In genomic region chr14:101428805-101429516, GRCm38 (mm10) we compare ENCODE assay signal across 8 mouse cellular contexts.
DNase-seq lines count a peak whose midpoint lies in the region; ATAC-seq and TF ChIP-seq lines count a peak whose summit lies in the region.

No protein-coding gene starts in this region.

- no peaks in the 10 kb centered on the region for H3K4me1 ChIP-seq in hindbrain, embryonic 11.5 days (replicated peaks; ENCODE audit: control insufficient read depth, insufficient read depth, low read length)
- no peaks in the 10 kb centered on the region for H3K4me1 ChIP-seq in hindbrain, embryonic 10.5 days (replicated peaks)
- H3K4me1 ChIP-seq in thymus, adult 2 months (replicated peaks; ENCODE audit: control insufficient read depth, insufficient read depth, low read length), result no peaks in the 10 kb centered on the region

- H3K4me3 ChIP-seq in hindbrain, embryonic 11.5 days (ENCODE audit: low read depth, low read length), result no peak overlapping the region
- H3K4me3 ChIP-seq in hindbrain, embryonic 10.5 days, result no peak overlapping the region
- H3K4me3 ChIP-seq in thymus, adult 2 months (ENCODE audit: control insufficient read depth, insufficient read depth, low read length), result no peak overlapping the region

- WGBS in hindbrain, embryonic 11.5 days, result 45% methylated on average over 3 of the region's 3 CpGs
- WGBS in hindbrain, embryonic 10.5 days, result 43% methylated on average over 3 of the region's 3 CpGs
- 52% methylated on average over 3 of the region's 3 CpGs for WGBS in thymus, adult 2 months

- no peak overlapping the region for H3K27ac ChIP-seq in hindbrain, embryonic 11.5 days (ENCODE audit: low read depth, low read length)
- H3K27ac ChIP-seq in hindbrain, embryonic 10.5 days, result no peak overlapping the region
- no peak overlapping the region for H3K27ac ChIP-seq in thymus, adult 2 months (ENCODE audit: control insufficient read depth, insufficient read depth, low read length)

- peak; percentile 54; the same call in 1 of the 2 replicates for ATAC-seq in hindbrain, embryonic 11.5 days (ENCODE audit: low FRiP score)
- ATAC-seq in common myeloid progenitor, adult 5-6 weeks (replicated peaks; ENCODE audit: low read depth, poor library complexity, severe bottlenecking), result 0 out of 2 replicates have a peak, but pooled peaks have one; percentile 76

- no peak overlapping the region for H3K9ac ChIP-seq in hindbrain, embryonic 11.5 days (ENCODE audit: low read depth, low read length)

- no peaks in the 10 kb centered on the region for H3K36me3 ChIP-seq in hindbrain, embryonic 11.5 days (ENCODE audit: control insufficient read depth, insufficient read depth, low read length)
- H3K36me3 ChIP-seq in hindbrain, embryonic 10.5 days, result no peaks in the 10 kb centered on the region
- no peaks in the 10 kb centered on the region for H3K36me3 ChIP-seq in thymus, adult 2 months (ENCODE audit: control insufficient read depth, insufficient read depth, low read length)

- no peak for TF ChIP-seq POLR2A in thymus, adult 2 months (IDR thresholded peaks at IDR 0.05; ENCODE audit: control insufficient read depth, extremely low read depth, insufficient read depth, low read length, poor library complexity)

- no peak overlapping the region for H3K4me2 ChIP-seq in hindbrain, embryonic 11.5 days (replicated peaks; ENCODE audit: low read depth, low read length)

- no peaks in the 10 kb centered on the region for H3K9me3 ChIP-seq in hindbrain, embryonic 11.5 days (ENCODE audit: control insufficient read depth, low read length)
- no peaks in the 10 kb centered on the region for H3K9me3 ChIP-seq in hindbrain, embryonic 10.5 days

- no peak for TF ChIP-seq CTCF in thymus, adult 2 months (IDR thresholded peaks at IDR 0.05; ENCODE audit: borderline replicate concordance, control insufficient read depth, extremely low read depth, insufficient read depth, low read length, poor library complexity)

- DNase-seq in hindbrain, embryonic 11.5 days (ENCODE audit: low spot score), result peak; percentile 49
- DNase-seq in hindbrain, embryonic 10.5 days (ENCODE audit: low spot score), result no peak
- DNase-seq in CD4-positive, CD25-positive, alpha-beta regulatory T cell, adult 2 months (ENCODE audit: low read depth, low spot score), result peak; percentile 36
- peak; percentile 20 for DNase-seq in lung, postnatal 10 days
- DNase-seq in spleen, adult 18-20 months, result no peak
- no peak for DNase-seq in ovary, postnatal 36 days (ENCODE audit: low spot score)
- DNase-seq in thymus, adult 2 months, result no peak

- H3K27me3 ChIP-seq in hindbrain, embryonic 11.5 days (ENCODE audit: control insufficient read depth, insufficient read depth, low read length), result no peaks in the 10 kb centered on the region
- no peaks in the 10 kb centered on the region for H3K27me3 ChIP-seq in hindbrain, embryonic 10.5 days (ENCODE audit: insufficient read depth, poor library complexity, severe bottlenecking)
- H3K27me3 ChIP-seq in thymus, adult 2 months (ENCODE audit: control insufficient read depth, insufficient read depth, low read length), result no peaks in the 10 kb centered on the region

Comparison
In these comparisons a context has a peak if more than half of its experiments do, and no peak if none do; other contexts are left out.
1. DNase-seq: peak in hindbrain, embryonic 11.5 days (single experiment), CD4-positive, CD25-positive, alpha-beta regulatory T cell, adult 2 months (single experiment) and lung, postnatal 10 days (single experiment); none in hindbrain, embryonic 10.5 days (single experiment), spleen, adult 18-20 months (0 of 2), ovary, postnatal 36 days (single experiment) and thymus, adult 2 months (single experiment).